Mouse (Mus musculus): ENCODE measurements around the gene Galntl5.
"Not testable (repeated sequence)": the region's sequence is repeated elsewhere in the genome, so short reads cannot be mapped to it uniquely, and the experiment has no call there.

Galntl5 gene

DNA sequence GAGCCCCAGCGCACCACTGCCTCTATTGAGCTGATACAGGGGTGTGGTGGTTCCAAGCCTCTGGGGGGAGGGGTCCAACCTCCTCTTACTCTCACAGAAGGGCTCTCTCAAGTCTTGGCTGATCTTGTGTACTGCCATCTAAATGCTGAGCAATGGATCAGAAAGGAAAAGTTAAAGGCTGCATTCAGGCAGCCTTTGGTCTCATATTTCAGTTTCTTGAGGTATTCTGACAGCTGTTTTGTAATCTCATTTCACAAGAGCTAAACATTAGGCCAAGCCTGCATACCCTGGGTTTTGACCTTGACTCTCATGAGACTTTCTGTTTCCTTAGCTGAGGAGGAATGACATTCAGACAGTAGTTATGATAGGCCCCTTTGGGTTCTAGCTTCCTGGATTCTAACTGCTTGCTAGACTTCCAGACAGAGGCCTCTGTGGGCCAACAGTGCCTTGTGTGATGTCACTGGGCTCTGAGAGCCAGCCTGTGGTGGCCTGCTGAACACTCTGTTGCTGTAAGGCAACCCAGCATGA is at the start of gene Galntl5:
Galntl5 (plus strand) TSS at position 457 of the 528 bp plus-strand sequence.
- peak; percentile 31 to 80 for DNase-seq (ENCODE audit: inconsistent age in 2 of 2, low spot score in 1 of 2)

GRCm38 (mm10) chr5:25146705-25147104 is 34.6 kb upstream of the Galntl5 start:
- DNase-seq (ENCODE audit: inconsistent age in 2 of 2, low spot score in 1 of 2) = no peak

DNA sequence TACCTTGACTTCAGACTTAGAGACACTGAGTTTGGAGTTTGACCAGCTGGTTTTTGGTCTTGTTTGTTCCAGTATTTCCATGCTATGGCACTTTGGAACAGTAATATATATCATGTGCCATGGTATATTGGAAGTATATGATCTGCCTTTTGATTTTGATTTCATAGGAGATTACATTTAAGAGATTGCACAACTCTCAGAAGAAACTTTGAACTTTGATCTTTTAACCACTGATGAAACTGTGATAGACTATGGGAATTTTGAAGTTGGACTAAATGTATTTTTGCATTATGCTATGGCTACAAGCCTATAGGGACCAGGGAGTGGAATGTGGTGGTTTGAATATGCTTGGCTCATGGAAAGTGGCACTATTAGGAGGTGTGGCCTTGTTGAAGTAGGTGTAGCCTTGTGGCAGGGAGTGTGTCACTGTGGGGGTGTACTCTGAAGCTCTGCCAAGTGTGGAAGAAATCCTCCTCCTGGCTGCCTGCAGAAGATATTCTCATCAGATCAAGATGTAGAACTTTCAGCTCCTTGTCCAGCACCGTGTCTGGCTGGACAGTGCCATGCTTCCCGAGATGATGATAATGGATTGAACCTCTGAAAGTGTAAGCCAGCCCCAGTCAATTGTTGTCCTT is 31.8 kb upstream of the Galntl5 start:
- peak in 1 of 2 experiments; percentile 51 for DNase-seq (ENCODE audit: inconsistent age in 2 of 2, low spot score in 1 of 2)

GRCm38 (mm10) chr5:25153491-25153890 is 27.8 kb upstream of the Galntl5 start:
- DNase-seq (ENCODE audit: inconsistent age in 2 of 2, low spot score in 1 of 2) = no peak

DNA sequence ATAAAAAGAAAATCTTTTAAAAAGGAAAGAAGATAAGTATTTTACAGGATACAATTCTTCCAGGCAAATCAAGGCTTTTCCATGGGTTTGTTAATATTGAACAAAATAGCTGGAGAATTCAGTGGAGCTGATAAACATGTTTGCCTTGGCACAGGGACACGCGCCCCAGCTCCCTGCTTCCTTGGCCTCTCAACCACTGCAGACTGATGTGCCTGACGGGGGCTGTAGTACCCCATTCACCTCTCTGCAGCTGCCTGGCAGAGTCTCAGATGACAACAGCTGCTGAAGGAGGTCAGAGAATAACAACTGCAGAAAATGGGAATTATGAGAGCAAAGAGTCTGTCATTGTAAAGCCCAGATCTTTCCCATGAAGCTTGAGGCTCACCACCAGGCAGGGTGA is 27.3 kb upstream of the Galntl5 start:
- DNase-seq (ENCODE audit: inconsistent age in 2 of 2, low spot score in 1 of 2) = no peak

- DNase-seq (ENCODE audit: inconsistent age in 2 of 2, low spot score in 1 of 2) = no peak
Observed at GRCm38 (mm10) chr5:25154823-25155222, 26.4 kb upstream of the Galntl5 start.

GRCm38 (mm10) chr5:25155351-25155750 is 25.9 kb upstream of the Galntl5 start:
- DNase-seq (ENCODE audit: inconsistent age in 2 of 2, low spot score in 1 of 2) = no peak

- no peak for DNase-seq (ENCODE audit: inconsistent age in 2 of 2, low spot score in 1 of 2)
Observed at GRCm38 (mm10) chr5:25157136-25157535, 24.1 kb upstream of the Galntl5 start.

GRCm38 (mm10) chr5:25160515-25160914 is 20.7 kb upstream of the Galntl5 start:
- no peak for DNase-seq (ENCODE audit: inconsistent age in 2 of 2, low spot score in 1 of 2)

DNA sequence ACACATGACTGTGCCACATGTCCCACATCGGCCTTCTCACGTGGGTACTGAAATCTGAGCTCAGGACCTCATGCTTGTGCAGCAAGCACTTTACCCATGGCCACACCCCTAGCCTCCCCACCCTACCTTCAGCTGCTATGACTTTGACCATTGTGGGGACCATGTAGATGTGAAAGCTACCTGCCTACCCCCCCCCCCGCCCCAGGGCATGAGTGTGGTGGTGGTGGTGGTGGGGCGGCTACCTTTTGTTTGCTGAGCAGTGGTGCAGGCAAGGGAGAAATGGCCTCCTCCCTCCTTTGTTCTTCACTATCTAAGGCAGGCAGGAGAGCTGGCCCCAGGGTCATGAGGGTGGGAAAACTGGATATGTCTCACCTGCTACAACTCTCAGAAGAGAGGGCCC is 18.3 kb upstream of the Galntl5 start:
- DNase-seq (ENCODE audit: inconsistent age in 2 of 2, low spot score in 1 of 2) = no peak

GRCm38 (mm10) chr5:25163938-25164337 is 17.3 kb upstream of the Galntl5 start:
- DNase-seq (ENCODE audit: inconsistent age in 2 of 2, low spot score in 1 of 2) = no peak

DNA sequence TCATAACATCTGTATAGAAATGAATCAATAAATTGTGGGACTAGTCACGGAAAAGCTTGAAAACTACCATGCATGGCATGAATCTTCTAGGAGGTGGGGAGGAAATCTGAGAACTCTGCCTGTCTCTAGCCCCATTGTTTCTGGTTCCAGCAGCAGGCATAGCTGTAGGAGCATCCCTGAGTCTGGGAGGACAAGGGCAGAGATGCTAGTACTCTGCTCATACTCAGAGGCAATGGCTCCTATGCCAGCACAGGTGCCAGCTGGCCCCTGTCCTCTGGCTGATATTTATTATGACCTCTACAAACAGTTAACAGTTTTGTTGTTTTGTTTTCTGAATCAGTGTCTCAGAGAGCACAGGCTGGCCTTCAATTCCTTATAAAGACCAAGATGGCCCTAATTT is 16.9 kb upstream of the Galntl5 start:
- DNase-seq (ENCODE audit: inconsistent age in 2 of 2, low spot score in 1 of 2) = no peak

GRCm38 (mm10) chr5:25165102-25165788 is 16.0 kb upstream of the Galntl5 start:
- peak in 1 of 2 experiments; percentile 60 for DNase-seq (ENCODE audit: inconsistent age in 2 of 2, low spot score in 1 of 2)

DNA sequence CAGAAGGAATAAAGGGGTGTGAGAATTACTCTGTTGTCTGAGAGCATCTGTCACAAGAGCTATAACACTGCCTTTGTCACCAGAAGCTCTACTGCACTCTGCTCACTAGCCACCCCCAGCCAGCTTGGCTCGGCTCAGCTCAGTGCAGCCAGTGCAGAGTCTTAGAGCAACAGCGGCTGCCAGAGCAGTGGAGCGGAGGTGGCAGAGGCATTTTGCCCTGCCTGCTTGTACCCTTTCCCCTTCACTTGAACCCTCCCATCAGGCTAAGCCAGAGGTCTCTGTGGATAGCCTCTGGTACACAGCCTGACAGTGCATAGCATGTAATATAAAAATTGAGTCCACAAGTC is 15.5 kb upstream of the Galntl5 start:
- no peak for DNase-seq (ENCODE audit: inconsistent age in 2 of 2, low spot score in 1 of 2)

GRCm38 (mm10) chr5:25166665-25167064 is 14.6 kb upstream of the Galntl5 start:
- no peak for DNase-seq (ENCODE audit: inconsistent age in 2 of 2, low spot score in 1 of 2)

DNA sequence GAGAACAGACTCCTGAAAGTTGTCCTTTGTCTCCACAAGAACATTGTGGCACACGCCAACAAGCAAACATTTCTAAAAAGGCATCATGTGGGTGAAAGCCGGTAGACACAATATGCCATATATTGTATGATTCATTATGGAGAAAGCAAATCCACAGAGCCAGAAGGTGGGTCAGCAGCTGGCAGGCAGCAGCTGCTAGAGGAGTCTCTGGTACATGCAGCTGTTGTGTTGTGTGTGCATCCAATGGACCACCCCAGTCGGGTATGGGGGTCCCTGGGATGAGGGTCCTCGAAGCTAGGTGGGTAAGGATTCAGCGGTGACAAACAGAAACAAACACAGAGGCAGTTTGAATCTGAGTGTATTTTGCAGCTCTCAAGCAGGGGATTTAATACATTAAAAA is 3.3 kb upstream of the Galntl5 start:
- DNase-seq (ENCODE audit: inconsistent age in 2 of 2, low spot score in 1 of 2) = not testable (repeated sequence)

- DNase-seq (ENCODE audit: inconsistent age in 2 of 2, low spot score in 1 of 2) = not testable (repeated sequence)
Observed at GRCm38 (mm10) chr5:25178543-25178942, 2.7 kb upstream of the Galntl5 start.

DNA sequence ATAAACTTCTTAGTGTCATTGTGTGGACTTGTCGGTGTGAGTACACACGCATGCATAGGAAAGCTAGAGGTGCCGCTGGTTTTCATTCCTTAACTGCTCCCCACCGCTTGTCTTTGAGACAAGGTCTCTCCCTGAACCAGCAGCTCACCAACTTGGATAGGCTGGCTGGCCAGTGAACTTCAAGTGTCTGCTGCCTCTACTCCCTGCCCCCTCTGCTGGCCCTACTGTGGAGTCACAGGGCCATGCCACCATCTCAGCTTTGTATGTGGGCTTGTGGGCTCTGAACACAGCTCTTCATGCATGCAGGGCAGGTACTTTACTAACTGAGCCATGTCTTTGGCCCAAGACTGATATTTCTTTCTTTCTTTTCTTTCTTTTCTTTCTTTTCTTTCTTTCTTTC is 2.0 kb upstream of the Galntl5 start:
- DNase-seq (ENCODE audit: inconsistent age in 2 of 2, low spot score in 1 of 2) = no peak

DNA sequence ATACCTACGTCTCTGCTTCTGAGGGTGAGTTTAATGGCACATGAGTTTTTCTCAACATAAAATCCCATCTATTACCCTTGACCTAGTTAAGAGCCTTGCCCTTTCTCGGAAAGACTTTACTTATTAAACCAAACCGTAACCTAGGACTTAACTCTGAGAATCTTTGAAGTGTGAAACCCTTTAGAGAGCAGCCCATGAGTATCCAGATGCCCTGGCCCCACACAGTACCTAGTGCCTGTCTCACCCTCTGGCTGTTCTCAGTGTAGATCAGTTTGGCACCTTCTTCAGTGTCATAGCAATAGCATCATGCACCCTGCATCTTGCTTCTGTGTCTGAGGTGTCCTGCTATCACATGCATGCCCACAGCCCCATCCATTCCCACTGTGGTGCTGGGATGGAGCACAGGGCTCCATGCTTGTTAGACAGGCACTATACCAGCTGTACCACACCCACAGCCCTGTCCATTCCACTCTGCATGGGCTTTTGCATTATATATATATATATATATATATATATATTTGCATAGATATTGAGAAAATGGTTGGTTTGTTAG is 1.2 kb upstream of the Galntl5 start:
- no peak for DNase-seq (ENCODE audit: inconsistent age in 2 of 2, low spot score in 1 of 2)

DNA sequence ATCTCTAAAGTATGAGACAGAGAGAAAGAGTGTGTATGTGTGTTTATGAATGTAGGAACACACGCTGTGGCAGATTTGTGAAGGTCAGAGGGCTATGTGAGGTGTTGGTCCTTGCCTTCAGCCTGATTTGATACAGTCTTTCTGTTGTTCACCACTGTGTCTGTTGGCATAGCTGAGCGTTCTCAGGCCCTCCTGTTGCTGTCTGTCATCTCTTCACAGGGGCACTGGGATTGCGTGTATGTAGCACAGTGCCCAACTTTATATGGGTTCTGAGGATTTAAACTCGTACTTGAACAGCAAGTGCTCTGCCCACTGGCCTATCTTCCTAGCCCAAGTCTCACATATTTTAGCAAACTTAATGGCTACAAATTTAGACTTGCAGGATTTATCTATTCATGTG is 2.3 kb downstream of the Galntl5 start:
- DNase-seq (ENCODE audit: inconsistent age in 2 of 2, low spot score in 1 of 2) = no peak

DNA sequence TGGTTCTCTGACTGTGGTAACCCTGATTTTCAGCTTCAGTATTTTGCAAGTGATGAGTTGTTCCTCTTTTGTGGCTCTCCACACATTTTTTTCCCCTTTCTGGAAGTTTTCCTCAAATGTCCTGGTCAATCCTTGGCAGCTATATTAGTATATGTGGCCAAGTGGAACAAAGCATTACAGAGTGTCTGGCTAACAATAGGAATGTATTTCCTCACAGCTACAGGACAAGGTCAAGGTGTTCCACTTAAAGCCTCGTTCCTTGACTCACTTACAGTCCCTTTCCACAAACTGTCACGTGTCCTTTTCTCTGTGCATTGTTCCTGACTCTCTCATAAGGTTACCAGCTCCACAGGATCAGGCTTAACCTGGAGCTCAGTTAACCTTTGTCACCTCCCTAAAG is 3.3 kb downstream of the Galntl5 start:
- peak in 1 of 2 experiments; percentile 31 for DNase-seq (ENCODE audit: inconsistent age in 2 of 2, low spot score in 1 of 2)

DNA sequence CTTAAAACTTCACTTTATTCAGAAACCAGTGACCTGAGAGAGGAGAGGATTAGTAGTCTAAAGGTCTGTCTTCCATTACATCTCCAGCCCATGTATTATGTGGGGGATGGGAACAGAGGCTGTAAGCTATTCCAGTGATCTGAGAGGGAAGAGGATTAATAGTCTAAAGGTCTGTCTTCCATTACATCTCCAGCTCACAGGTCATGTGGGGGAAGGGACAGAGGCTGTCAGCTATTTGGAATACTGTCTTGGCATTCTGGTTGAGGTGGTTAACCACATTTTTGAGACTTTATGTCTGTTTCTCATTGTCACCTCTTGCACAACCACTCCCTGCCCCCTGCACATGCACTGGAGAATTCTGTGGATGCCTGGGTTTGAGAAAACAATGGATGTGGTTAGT is 6.5 kb downstream of the Galntl5 start:
- DNase-seq (ENCODE audit: inconsistent age in 2 of 2, low spot score in 1 of 2) = no peak
